Mouse (Mus musculus) heart, embryonic 15.5 days (tissue): ENCODE results near the gene Crkl. TPM values are rescaled to one million over a fixed set of nuclear protein-coding genes. Genes with fewer than 3 reads are reported as not detected.
A peak's percentile ranks its signal among the peaks of the same experiment; 100 is the strongest.

Source experiments
- ATAC-seq: fragments of 200-750 bp; cut with Nextera tagmentation; replicated peaks from 2 replicates; pipeline ENCODE4 v1.8.0; 2017; ENCODE audit warnings: low read depth, moderate TSS enrichment; ENCODE audit not compliant: insufficient number of reproducible peaks, insufficient read depth, low FRiP score
- H3K27ac ChIP-seq: fragments of 300-500 bp; sonication (generic); 2 replicates; pipeline ENCODE4 v1.5.1; 2015; ENCODE audit warnings: mild to moderate bottlenecking, inconsistent platforms
- H3K27me3 ChIP-seq: fragments of 300-500 bp; sonication (generic); 2 replicates; pipeline ENCODE4 v1.6.1; 2015; ENCODE audit warnings: inconsistent platforms
- H3K36me3 ChIP-seq: fragments of 300-500 bp; sonication (generic); 2 replicates; pipeline ENCODE4 v1.6.1; 2015; ENCODE audit warnings: mild to moderate bottlenecking, inconsistent platforms
- H3K4me1 ChIP-seq: fragments of 300-500 bp; sonication (generic); replicated peaks from 2 replicates; pipeline ENCODE4 v1.6.1; 2015; ENCODE audit warnings: inconsistent platforms
- H3K4me2 ChIP-seq: fragments of 300-500 bp; sonication (generic); 2 replicates; pipeline ENCODE4 v1.6.1; 2015; ENCODE audit warnings: inconsistent platforms, mild to moderate bottlenecking, moderate library complexity
- H3K4me3 ChIP-seq: fragments of 300-500 bp; sonication (generic); 2 replicates; pipeline ENCODE4 v1.5.1; 2015; ENCODE audit warnings: mild to moderate bottlenecking, inconsistent platforms
- H3K9ac ChIP-seq: fragments of 300-500 bp; sonication (generic); 2 replicates; pipeline ENCODE4 v1.6.1; 2015; ENCODE audit warnings: mild to moderate bottlenecking, inconsistent platforms
- H3K9me3 ChIP-seq: fragments of 300-500 bp; sonication (generic); replicated peaks from 2 replicates; pipeline ENCODE4 v1.6.1; 2016; ENCODE audit warnings: inconsistent platforms
- WGBS: fragments of 180-500 bp; shearing (Covaris S2); methylation state at CpG from one replicate; pipeline ENCODE4 v1.1.7; 2015; ENCODE audit warnings: mixed read lengths; 5-methylcytosine and 5-hydroxymethylcytosine counted together
- polyA plus RNA-seq: library from polyadenylated mRNA; unstranded; fragments of >200 nt; fragmentation: Nextera tagmentation; extraction: Ambion mirVana; gene quantifications from 2 replicates; pipeline ENCODE4 v1.2.1, GENCODE M21; 2015

The Crkl gene
- 40.6 and 46.3 TPM in 2 replicates for polyA plus RNA-seq

GRCm38 (mm10) chr16:17451541-17452372, at the start of gene Crkl:
TSS of gene Crkl (plus strand) at chr16:17451987.
- peak; percentile 98 for ATAC-seq
- H3K4me2 ChIP-seq = peak within 1 kb of the TSS; percentile 69
- H3K9ac ChIP-seq = peak within 1 kb of the TSS; percentile 95
- H3K27me3 ChIP-seq = no peaks in the 10 kb centered on the region
- H3K27ac ChIP-seq = peak within 1 kb of the TSS; percentile 98
- peaks cover 25% of the 10 kb centered on the region for H3K4me1 ChIP-seq
- under 1% methylated on average over 63 of the region's 63 CpGs for WGBS
- H3K36me3 ChIP-seq = peaks cover 5% of the 10 kb centered on the region; the same call in 1 of the 2 replicates
- peak within 1 kb of the TSS; percentile 94 for H3K4me3 ChIP-seq
- no peaks in the 10 kb centered on the region for H3K9me3 ChIP-seq

- Histone ChIP-seq H3K4me2 (no peak overlapping the region), H3K9ac (no peak overlapping the region), H3K9me3 (no peaks in the 10 kb centered on the region), H3K36me3 (no peaks in the 10 kb centered on the region), H3K4me1 (peaks cover 16% of the 10 kb centered on the region), H3K27me3 (no peaks in the 10 kb centered on the region), H3K27ac (no peak overlapping the region), H3K4me3 (no peak overlapping the region)
- 74% methylated on average over 1 of the region's 1 CpGs for WGBS
- no peak for ATAC-seq
These were observed 48.9 kb upstream of the Crkl start for GRCm38 (mm10) chr16:17402855-17403254.

DNA sequence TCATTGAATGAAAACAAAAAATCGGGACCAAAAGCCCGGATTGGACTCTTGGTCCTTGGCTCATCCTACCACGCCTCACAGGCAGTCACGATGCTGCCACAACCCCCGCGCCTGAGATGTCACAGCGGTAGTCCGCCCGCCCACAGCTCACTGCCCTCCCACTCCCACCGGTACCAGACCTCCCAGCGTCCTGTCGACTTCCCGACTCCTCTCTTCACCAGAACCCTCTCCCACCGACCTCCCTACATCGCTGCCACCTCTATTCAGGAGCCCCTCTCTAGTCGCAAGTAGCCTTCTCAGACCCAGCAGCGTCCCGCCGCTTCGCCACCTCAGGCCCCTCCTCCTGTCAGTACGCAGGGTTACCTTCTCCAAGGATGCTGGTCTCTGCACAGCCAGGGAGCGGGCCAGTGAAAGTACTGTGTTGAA, 46.5 kb upstream of the Crkl start:
- Histone ChIP-seq H3K4me1 (peaks cover 22% of the 10 kb centered on the region), H3K9me3 (no peaks in the 10 kb centered on the region), H3K27ac (peak overlapping the region; percentile 83), H3K27me3 (no peaks in the 10 kb centered on the region), H3K4me3 (peak overlapping the region; percentile 82), H3K9ac (peak overlapping the region; percentile 79), H3K36me3 (no peaks in the 10 kb centered on the region), H3K4me2 (peak overlapping the region; percentile 81)
- WGBS = under 1% methylated on average over 22 of the region's 22 CpGs
- ATAC-seq = peak; percentile 70

DNA sequence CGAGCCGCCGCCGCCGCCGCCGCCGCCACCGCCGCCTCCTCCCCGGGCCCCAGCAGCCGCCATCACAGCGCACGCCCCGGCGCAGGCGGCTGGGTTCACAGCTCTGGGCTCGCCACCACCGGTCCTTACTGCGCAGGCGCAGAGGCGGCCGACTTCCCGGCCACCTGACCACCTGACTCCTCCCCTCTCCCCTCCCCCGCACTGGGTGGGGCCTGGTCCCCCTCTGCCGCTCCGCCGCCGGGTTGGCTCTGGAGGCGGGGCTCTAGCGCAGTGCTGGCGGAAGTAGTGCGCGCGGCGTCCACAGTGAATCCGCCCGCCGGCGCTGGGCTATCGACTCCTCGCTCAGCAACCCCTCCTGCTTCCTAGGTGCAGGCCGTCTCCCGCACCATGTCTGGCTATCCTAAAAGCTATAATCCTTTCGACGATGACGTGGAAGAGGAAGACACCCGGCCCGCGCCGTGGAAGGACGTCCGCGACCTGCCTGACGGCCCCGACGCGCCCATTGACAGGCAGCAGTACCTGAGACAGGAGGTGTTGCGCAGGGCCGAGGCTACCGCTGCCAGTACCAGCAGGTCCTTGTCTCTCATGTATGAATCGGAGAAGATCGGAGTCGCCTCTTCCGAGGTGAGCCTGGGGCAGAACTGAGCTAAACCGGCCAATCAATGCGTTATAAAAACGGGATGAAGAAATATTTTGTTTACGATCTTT, 45.9 kb upstream of the Crkl start, which contains the start of the genes Snap29 and Pi4ka:
TSS of gene Snap29 (plus strand) at position 251 of the 708 bp plus-strand sequence.
TSS of gene Pi4ka (minus strand) at position 579 of the 708 bp plus-strand sequence.
- peak within 1 kb of the TSS; percentile 82 for H3K4me3 ChIP-seq

DNA sequence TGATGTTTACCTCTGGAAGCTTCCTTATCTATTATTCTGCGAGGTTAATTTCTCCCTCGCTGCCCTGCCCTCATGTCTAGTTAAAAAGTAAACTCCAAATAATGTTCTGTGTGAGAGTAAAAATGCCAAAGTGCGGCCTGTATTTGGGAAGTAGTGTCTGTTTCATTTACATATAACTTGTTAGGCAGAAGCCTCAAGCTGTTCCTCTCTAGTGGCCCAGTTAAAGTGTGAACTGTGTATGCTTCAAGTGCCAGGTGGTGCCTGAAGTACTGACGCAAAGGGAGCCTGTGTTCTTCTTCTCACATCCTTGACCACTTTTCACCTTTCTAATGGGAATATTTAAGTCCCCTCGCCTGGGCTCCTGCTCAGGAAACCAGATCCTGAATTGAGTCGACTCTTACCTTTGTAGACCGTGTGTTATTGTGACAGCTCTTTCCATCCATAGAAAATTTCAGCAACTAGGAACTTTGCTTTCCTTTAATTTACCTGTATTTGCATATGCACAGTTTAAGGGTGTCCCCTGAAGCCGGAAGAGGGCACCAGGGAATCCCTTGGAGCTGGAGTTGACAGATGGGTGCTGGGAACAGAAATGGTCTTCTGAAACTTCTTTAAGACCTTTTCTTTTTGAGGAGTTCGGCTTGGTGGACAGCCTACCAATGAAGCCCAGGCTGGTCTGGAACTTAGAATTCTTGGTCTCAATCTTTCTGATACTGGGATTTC, 45.1 kb upstream of the Crkl start:
- Histone ChIP-seq H3K36me3 (no peaks in the 10 kb centered on the region), H3K9ac (peak overlapping the region; percentile 80), H3K4me1 (peaks cover 24% of the 10 kb centered on the region), H3K27ac (no peak overlapping the region), H3K27me3 (no peaks in the 10 kb centered on the region), H3K4me2 (peak overlapping the region; percentile 66), H3K9me3 (no peaks in the 10 kb centered on the region), H3K4me3 (peak overlapping the region; percentile 82)
- no peak for ATAC-seq
- 32% methylated on average over 9 of the region's 9 CpGs for WGBS

More for the DNA sequence above, 45.9 kb upstream of the Crkl start, which contains the start of the genes Snap29 and Pi4ka:
- WGBS = under 1% methylated on average over 63 of the region's 69 CpGs
- no peaks in the 10 kb centered on the region for H3K27me3 ChIP-seq
- H3K4me2 ChIP-seq = peak within 1 kb of the TSS; percentile 81
- ATAC-seq = peak; percentile 97
- H3K36me3 ChIP-seq = no peaks in the 10 kb centered on the region
- H3K27ac ChIP-seq = peak within 1 kb of the TSS; percentile 83
- H3K9ac ChIP-seq = peak within 1 kb of the TSS; percentile 80
- no peaks in the 10 kb centered on the region for H3K9me3 ChIP-seq
- H3K4me1 ChIP-seq = peaks cover 24% of the 10 kb centered on the region

- 82% methylated on average over 2 of the region's 2 CpGs for WGBS
- Histone ChIP-seq H3K4me3 (no peak overlapping the region), H3K9me3 (no peaks in the 10 kb centered on the region), H3K27me3 (no peaks in the 10 kb centered on the region), H3K36me3 (no peaks in the 10 kb centered on the region), H3K4me2 (no peak overlapping the region), H3K4me1 (peaks cover 26% of the 10 kb centered on the region), H3K9ac (no peak overlapping the region), H3K27ac (no peak overlapping the region)
- no peak for ATAC-seq
These were observed 42.7 kb upstream of the Crkl start for GRCm38 (mm10) chr16:17409046-17409445.

GRCm38 (mm10) chr16:17410209-17410608, 41.6 kb upstream of the Crkl start:
- WGBS = 36% methylated on average over 4 of the region's 4 CpGs
- Histone ChIP-seq H3K36me3 (no peaks in the 10 kb centered on the region), H3K9me3 (no peaks in the 10 kb centered on the region), H3K4me3 (no peak overlapping the region), H3K9ac (no peak overlapping the region), H3K27ac (no peak overlapping the region), H3K4me1 (peaks cover 17% of the 10 kb centered on the region), H3K27me3 (no peaks in the 10 kb centered on the region), H3K4me2 (no peak overlapping the region)
- no peak for ATAC-seq

- peaks cover 44% of the 10 kb centered on the region for H3K36me3 ChIP-seq
- no peak overlapping the region for H3K4me3 ChIP-seq
These were observed 28.8 kb upstream of the Crkl start for GRCm38 (mm10) chr16:17423021-17423420.

DNA sequence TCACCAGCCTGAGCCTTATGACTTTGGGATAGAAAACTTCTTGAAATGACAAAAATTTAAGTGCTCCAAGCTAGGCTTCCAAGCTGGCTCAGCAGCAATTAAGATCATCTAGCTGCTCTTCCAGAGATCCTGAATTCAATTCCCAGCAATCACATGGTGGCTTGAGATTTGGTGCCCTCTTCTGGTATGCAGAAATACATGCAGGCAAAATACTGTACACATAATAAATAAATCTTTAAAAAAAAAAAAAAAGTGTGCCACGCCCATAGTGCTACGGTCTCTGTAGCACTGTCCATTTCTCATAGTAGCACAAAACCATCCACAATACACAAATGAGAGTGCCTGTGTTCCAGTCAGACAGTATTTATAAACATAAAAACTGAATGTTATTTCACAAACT, 19.2 kb upstream of the Crkl start:
- WGBS = 57% methylated on average over 2 of the region's 2 CpGs
- Histone ChIP-seq H3K9me3 (no peaks in the 10 kb centered on the region), H3K4me1 (no peaks in the 10 kb centered on the region), H3K4me3 (no peak overlapping the region), H3K36me3 (peaks cover 8% of the 10 kb centered on the region; the same call in 1 of the 2 replicates), H3K4me2 (no peak overlapping the region), H3K27ac (no peak overlapping the region), H3K27me3 (no peaks in the 10 kb centered on the region), H3K9ac (no peak overlapping the region)
- ATAC-seq = no peak

More at GRCm38 (mm10) chr16:17423021-17423420, 28.8 kb upstream of the Crkl start:
- 75% methylated on average over 3 of the region's 3 CpGs for WGBS
- no peak overlapping the region for H3K9ac ChIP-seq
- H3K9me3 ChIP-seq = no peaks in the 10 kb centered on the region
- H3K27me3 ChIP-seq = no peaks in the 10 kb centered on the region
- ATAC-seq = no peak
- H3K4me1 ChIP-seq = no peaks in the 10 kb centered on the region
- H3K4me2 ChIP-seq = no peak overlapping the region
- no peak overlapping the region for H3K27ac ChIP-seq

GRCm38 (mm10) chr16:17452373-17452715, 557 bp downstream of the Crkl start:
- Histone ChIP-seq H3K4me1 (peaks cover 25% of the 10 kb centered on the region), H3K36me3 (peaks cover 8% of the 10 kb centered on the region; the same call in 1 of the 2 replicates), H3K27me3 (no peaks in the 10 kb centered on the region), H3K4me2 (peak overlapping the region; percentile 69), H3K27ac (peak overlapping the region; percentile 98), H3K9ac (peak overlapping the region; percentile 95), H3K4me3 (peak overlapping the region; percentile 94), H3K9me3 (no peaks in the 10 kb centered on the region)
- ATAC-seq = peak; percentile 40
- WGBS = 0% methylated on average over 24 of the region's 24 CpGs

- 97% methylated on average over 1 of the region's 1 CpGs for WGBS
- H3K4me3 ChIP-seq = no peak overlapping the region
These were observed 5.1 kb downstream of the Crkl start for GRCm38 (mm10) chr16:17456901-17457300.

More at GRCm38 (mm10) chr16:17456901-17457300, 5.1 kb downstream of the Crkl start:
- peaks cover 11% of the 10 kb centered on the region; the same call in 1 of the 2 replicates for H3K36me3 ChIP-seq
- no peak overlapping the region for H3K9ac ChIP-seq
- no peak overlapping the region for H3K4me2 ChIP-seq
- no peaks in the 10 kb centered on the region for H3K9me3 ChIP-seq
- H3K27ac ChIP-seq = no peak overlapping the region
- no peaks in the 10 kb centered on the region for H3K27me3 ChIP-seq
- ATAC-seq = no peak
- peaks cover 27% of the 10 kb centered on the region for H3K4me1 ChIP-seq
